In genomic region chr15:78925129-78925528, GRCm38 (mm10) we compare ENCODE assay signal across 7 mouse cellular contexts. TPM values are rescaled to one million over a fixed set of nuclear protein-coding genes. Genes with fewer than 3 reads are reported as not detected.
DNase-seq lines count a peak whose midpoint lies in the region; ATAC-seq lines count a peak whose summit lies in the region.

No protein-coding gene starts in this region.

- no peak for ATAC-seq in heart, embryonic 13.5 days (ENCODE audit: extremely low read depth, insufficient number of reproducible peaks, low FRiP score, low TSS enrichment)
- ATAC-seq in megakaryocyte-erythroid progenitor cell, adult 5-6 weeks (replicated peaks; ENCODE audit: low FRiP score, low TSS enrichment, poor library complexity, severe bottlenecking), result no peak

- peak overlapping the region; percentile 86 for H3K4me2 ChIP-seq in heart, embryonic 13.5 days

- DNase-seq in ovary, adult 18-20 months (ENCODE audit: low spot score), result peak; percentile 55
- no peak for DNase-seq in ovary, postnatal 36 days (ENCODE audit: low spot score)
- DNase-seq in kidney, postnatal 4 days, result peak; percentile 37 to 48
- no peak for DNase-seq in cerebellum, adult 9-11 months
- no peak for DNase-seq in thymus, postnatal 14 days

- 34% methylated on average over 8 of the region's 8 CpGs for WGBS in heart, embryonic 13.5 days

- H3K9ac ChIP-seq in heart, embryonic 13.5 days, result peak overlapping the region; percentile 85; the same call in 1 of the 2 replicates

- peak overlapping the region; percentile 96 for H3K27ac ChIP-seq in heart, embryonic 13.5 days (replicated peaks)

- H3K4me1 ChIP-seq in heart, embryonic 13.5 days, result peaks cover 42% of the 10 kb centered on the region

- no peaks in the 10 kb centered on the region for H3K27me3 ChIP-seq in heart, embryonic 13.5 days (replicated peaks)

- no peak overlapping the region for H3K4me3 ChIP-seq in heart, embryonic 13.5 days

- H3K9me3 ChIP-seq in heart, embryonic 13.5 days, result no peaks in the 10 kb centered on the region

- H3K36me3 ChIP-seq in heart, embryonic 13.5 days, result peaks cover 15% of the 10 kb centered on the region

RNA-seq across cellular contexts. Expression of gene Lgals1, which starts 1.4 kb away (rescaled TPM):
- 798 and 814 TPM in 2 replicates for polyA plus RNA-seq in heart, embryonic 13.5 days (2015; fragmentation: Nextera tagmentation; extraction: Ambion mirVana)
- 54.9 and 83.9 TPM in 2 replicates for total RNA-seq in megakaryocyte-erythroid progenitor cell, adult 5-6 weeks (2014; fragmentation: Nextera tagmentation)
- 91.1 and 98.2 TPM in 2 replicates for total RNA-seq in megakaryocyte-erythroid progenitor cell, adult 5-6 weeks (2017)

RNA-seq across cellular contexts. Expression of gene Nol12, which starts 9.6 kb away (rescaled TPM):
- 37.3 and 42.9 TPM in 2 replicates for polyA plus RNA-seq in heart, embryonic 13.5 days (2015; fragmentation: Nextera tagmentation; extraction: Ambion mirVana)
- 52.3 and 56.7 TPM in 2 replicates for total RNA-seq in megakaryocyte-erythroid progenitor cell, adult 5-6 weeks (2014; fragmentation: Nextera tagmentation)
- 15.3 and 31.6 TPM in 2 replicates for total RNA-seq in megakaryocyte-erythroid progenitor cell, adult 5-6 weeks (2017)

RNA-seq across cellular contexts. Expression of gene Pdxp, which starts 11.4 kb away (rescaled TPM):
- 20.2 and 21.2 TPM in 2 replicates for polyA plus RNA-seq in heart, embryonic 13.5 days (2015; fragmentation: Nextera tagmentation; extraction: Ambion mirVana)
- 12.7 and 22.5 TPM in 2 replicates for total RNA-seq in megakaryocyte-erythroid progenitor cell, adult 5-6 weeks (2014; fragmentation: Nextera tagmentation)
- 6.6 and 6.9 TPM in 2 replicates for total RNA-seq in megakaryocyte-erythroid progenitor cell, adult 5-6 weeks (2017)

RNA-seq across cellular contexts. Expression of gene Triobp, which starts 22.4 kb away (rescaled TPM):
- 45.8 and 46.8 TPM in 2 replicates for polyA plus RNA-seq in heart, embryonic 13.5 days (2015; fragmentation: Nextera tagmentation; extraction: Ambion mirVana)
- 29.1 and 33.9 TPM in 2 replicates for total RNA-seq in megakaryocyte-erythroid progenitor cell, adult 5-6 weeks (2014; fragmentation: Nextera tagmentation)
- 11.2 and 12.5 TPM in 2 replicates for total RNA-seq in megakaryocyte-erythroid progenitor cell, adult 5-6 weeks (2017)

RNA-seq across cellular contexts. Expression of gene Sh3bp1, which starts 25.6 kb away (rescaled TPM):
- 18.8 and 19.5 TPM in 2 replicates for polyA plus RNA-seq in heart, embryonic 13.5 days (2015; fragmentation: Nextera tagmentation; extraction: Ambion mirVana)
- total RNA-seq in megakaryocyte-erythroid progenitor cell, adult 5-6 weeks (2014; fragmentation: Nextera tagmentation), result 31.8 and 53.7 TPM in 2 replicates
- 11.4 and 11.6 TPM in 2 replicates for total RNA-seq in megakaryocyte-erythroid progenitor cell, adult 5-6 weeks (2017)

Comparison
In these comparisons a context has a peak if more than half of its experiments do, and no peak if none do; other contexts are left out.
1. DNase-seq: peak in ovary, adult 18-20 months (single experiment) and kidney, postnatal 4 days (2 of 2); none in ovary, postnatal 36 days (single experiment), cerebellum, adult 9-11 months (single experiment) and thymus, postnatal 14 days (single experiment).